Mouse (Mus musculus) spleen, postnatal 14 days (tissue): Measurements from ENCODE around the gene Fam240a.

Experiments
- DNase-seq, 2 experiments: peaks; one replicate each; pipeline ENCODE4 v3.0.0; 2021 to 2022; ENCODE audit warnings: low spot score in 2 of 2

Gene Fam240a

DNA sequence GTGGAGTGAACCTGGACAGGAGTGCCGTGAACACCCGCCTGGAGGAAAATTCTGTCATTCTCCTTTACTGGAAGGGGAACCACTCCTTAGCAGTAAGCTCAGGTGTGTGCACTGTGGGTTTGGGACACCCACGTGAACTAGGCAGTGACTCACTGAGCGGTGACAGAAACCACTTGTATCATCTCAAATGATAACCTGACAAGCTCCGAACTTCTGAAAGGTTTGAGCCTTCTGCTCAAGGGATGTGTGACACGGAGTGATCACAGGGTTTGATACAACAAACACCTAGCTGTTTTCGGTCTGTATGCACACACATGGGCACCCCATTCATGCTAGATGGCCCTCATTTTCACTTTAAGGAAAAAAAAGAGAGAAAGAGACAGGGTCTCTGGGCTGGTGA is at the start of gene Fam240a:
Gene Fam240a, minus strand, starts transcription at position 76 of the 400 bp plus-strand sequence.
- no peak for DNase-seq

DNA sequence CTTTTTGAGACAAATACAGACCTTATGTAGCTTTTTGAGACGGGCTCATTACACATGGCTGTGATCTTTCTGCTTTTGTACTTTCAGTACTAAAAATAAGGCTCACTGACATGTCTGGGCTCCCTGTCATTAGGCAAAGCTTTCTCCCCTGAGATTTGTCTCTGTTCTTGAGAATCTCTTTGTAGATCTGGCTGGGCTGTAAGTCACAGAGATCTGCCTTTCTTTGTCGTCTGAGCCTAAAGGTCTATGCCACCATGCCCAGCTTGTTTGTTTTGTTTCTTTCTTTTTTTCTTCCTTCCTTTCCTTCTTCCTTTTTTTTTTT is 49.2 kb upstream of the Fam240a start:
- no peak for DNase-seq

DNA sequence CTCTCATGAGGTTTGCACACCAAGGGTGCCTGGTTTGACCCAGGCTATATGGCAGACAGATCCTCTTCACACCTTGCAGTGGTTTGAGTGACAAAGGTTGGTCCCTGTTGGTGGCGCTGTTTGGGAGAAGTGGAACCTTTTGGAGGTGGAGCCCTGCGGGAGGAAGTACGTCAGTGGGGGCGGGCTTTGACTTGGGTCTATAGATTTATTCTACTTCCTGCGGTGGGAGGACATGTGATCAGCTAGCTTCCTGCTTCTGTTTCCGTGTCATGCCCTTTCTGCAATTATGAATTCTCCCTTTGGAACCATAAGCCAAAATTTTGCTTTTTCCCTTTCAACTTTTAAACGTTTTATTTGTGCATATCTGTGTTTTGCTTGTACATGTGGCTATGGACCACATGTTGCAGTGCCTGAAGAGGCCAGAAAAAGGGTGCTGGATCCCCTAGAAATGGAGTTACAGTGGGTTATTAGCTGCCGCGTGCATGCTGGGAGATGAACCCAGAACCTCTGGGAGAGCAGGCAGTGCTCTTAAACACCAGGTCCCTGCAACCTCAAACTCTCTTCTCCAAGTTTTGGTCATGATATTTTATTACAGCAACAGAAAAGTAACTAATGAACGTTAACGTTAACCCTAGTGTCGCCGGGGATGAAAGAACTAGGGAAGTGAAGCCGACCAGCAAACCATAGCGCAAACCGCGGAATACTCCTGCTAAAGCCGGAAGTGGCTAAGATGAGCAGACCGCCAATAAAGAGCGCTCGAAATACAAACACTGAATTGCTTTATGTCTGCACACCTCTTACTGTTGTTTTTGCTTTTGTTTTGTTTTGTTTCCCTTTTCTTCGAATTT is 48.6 kb upstream of the Fam240a start:
- no peak for DNase-seq

DNA sequence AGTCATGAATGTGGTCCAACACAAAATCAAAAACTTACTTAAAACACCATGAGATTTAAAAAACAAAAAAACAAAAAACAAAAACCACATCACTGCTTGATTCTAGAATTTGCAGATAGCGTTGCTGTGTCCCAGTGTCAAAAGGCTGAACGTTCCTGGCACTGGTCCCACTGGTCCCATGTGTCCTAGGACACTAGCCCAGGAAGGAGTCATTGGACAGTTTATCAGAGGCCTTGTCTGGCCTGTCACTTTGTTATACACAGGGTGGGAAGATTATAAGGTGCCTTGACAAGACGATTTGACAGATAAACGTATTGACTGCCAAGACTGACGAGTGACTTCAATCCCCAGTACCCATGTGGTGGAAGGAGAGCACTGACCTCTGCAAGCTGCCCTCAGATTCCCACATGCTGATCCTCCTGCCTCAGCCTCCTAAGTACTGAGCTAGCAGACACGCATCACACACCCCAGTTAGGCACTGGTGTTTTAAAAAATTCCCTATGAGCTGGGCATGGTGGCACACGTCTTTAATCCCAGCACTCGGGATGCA is 47.0 kb upstream of the Fam240a start:
- DNase-seq: no peak

DNA sequence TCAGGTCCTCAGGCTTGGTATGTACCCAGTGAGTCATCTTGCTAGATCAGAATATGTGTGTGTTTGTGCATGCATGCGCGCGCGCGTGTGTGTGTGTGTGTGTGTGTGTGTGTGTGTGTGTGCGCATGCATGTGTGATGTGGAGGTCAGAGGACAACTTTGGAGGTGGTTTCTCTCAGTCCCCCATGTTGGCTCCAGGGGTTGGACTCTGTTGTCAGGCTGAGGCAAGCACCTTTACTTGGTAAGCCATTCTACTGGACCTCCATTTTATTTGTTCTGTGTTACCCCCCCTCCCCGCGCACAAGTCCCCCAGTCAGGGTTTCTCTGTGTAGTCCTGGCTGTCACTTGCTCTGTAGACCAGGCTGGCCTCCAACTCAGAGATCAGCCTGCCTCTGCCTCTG is 44.7 kb upstream of the Fam240a start:
- no peak for DNase-seq

DNA sequence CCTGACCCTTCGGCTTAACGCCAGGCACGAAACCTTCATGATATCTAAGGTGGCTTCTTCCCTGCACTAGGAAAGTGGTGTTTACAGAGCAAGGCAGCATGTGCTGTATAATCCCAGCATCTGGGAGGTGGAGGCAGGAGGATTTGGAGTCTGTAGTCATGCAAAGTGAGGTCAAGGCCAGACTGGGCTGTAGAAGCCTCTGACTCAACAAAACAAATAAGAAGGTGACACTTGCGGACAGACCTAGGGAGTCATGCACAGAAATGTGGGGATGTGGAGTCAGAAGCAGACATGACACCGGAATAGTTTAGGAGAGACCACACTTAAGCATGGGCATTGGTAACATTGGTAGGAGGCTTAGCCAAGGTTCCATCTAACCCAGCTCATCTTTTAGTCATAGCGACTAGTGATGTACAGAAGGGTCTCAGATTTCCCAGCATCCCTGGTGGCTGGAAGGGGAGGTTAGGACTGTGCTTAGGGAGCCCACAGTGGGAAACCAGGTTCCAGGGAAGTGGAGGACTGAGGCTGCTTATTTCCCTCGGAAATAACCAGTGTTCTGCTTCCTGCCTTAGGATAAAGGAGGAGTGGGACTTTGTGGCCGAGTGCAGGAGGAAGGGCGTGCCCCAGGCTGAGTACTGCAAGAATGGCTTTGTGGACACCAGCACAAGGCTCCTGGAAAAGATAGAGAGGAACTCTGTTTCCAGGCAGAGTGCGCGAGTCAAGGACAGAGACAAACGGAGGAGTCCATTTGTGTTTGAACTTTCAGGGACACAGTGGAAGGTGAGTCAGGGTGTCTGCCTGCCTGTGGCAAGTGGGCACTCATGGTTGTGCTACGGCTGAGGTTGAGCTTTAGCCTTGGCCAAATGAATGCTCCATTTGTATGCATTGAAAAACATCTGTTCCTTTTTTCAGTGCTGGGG is 43.8 kb upstream of the Fam240a start:
- no peak for DNase-seq

DNA sequence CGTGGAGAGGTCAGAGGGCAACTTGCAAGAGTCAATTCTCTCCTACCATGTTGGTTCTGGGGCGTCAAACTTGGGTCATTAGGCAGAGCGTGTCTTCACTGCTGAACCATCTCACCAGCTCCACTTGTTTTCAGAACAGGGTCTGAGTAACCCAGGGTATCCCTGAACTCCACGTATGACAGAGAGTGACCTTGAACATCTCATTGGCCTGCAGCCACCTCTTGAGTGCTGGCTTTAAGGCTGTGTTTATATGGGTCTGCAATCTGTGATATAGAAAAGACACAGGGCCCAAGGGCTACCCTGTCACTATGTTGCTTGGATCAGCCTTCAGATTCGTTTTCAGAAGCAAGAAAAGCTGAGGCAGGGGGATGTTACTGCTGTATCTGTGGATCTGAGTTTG is 43.0 kb upstream of the Fam240a start:
- no peak for DNase-seq

DNA sequence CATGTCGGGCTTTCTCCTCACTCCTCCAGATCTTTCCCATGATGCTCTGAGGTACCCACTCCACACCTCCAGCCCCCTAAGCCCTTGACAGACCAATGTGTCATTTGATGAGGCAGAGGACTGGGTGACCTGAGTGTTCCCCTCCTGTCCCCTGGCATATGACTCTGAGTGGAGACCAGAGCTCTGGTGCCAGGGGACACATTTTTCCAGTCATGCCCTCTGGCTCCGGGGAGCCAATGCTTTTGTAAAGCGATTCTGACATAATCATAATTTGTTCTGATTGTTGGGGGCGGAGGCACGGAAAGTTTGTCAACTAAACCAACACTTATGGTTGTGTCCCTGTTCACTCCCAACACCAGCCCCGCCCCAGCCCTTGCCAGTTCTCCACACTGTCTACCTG is 39.3 kb upstream of the Fam240a start:
- DNase-seq: no peak

DNA sequence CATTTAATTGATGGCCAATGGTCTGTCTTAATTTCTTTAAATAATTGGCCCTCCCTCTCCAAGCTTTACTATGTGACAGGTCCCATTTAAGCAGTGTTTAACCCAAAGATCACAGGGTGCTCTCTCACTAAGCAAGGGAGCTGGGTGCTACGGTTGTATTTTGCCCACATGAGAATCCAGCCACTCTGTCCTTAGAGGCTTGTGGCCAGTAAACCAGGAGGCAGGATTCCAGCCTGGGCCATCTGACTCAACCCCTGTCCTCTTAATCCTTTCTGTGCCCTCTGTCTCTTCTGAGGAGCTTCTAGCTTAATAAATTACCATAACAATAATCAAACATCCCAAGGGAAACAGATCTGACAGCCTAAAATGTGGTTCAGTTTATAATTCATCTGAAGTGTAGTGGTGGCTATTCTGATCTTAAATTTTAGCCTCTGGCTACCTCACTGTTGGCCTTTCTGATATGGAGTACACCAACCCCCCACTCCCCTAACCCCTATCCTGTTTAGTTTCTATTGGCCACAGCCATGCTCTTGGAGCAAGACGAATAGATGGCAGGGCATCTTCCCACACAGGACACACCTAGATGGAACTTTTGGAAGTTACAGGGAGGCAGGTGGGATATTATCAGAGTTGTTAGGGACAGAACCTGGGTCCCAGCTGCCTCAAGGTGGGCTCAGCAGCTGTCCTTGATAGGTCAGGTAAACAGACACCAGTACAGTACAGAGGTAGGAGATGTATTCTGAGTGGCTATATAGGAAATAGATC is 38.2 kb upstream of the Fam240a start:
- DNase-seq: no peak

DNA sequence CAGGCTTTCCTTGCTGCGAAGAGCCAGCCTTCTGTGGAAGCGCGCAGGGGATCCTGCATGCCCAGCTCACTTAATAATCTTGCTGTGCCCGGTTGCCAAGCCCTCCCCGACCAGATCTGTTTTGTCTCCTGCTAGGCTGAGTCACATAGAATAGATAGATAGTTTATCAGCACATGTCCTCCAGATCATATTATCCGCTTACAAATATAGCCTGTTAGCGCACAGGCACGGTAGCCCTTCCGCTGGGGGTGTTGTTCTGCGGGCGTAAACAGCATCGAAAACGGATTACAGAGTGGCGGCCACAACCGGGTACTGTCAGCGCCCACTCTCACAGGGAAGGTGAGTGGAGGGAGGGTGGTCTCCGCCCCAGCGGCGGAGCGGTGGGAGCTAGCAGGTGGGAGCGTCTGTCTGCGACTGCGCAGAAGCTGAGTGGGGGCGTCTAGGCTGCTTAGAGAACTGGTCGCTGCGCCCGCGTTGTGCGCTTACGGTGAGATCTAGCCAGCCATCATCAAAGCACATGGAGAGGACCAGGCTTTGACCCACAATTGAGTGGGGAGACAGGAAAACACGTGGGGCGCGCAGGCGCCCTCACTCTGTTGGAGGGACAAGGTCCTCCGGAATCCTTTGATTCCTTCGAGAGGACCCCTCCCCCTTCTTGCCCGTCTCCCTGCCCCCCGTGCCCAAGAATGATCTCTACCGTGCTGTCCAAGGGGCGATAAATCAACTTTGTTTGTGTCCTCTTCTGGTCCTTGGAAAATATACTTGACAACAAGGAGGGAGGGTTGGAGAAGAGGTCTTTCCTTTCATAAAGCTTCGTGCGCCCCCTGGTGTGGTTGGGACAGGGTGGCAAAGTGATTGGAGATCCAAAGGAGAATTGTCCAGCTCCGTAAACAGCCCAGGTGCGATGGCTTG is 37.1 kb upstream of the Fam240a start:
- peak in 1 of 2 experiments; percentile 15 for DNase-seq

DNA sequence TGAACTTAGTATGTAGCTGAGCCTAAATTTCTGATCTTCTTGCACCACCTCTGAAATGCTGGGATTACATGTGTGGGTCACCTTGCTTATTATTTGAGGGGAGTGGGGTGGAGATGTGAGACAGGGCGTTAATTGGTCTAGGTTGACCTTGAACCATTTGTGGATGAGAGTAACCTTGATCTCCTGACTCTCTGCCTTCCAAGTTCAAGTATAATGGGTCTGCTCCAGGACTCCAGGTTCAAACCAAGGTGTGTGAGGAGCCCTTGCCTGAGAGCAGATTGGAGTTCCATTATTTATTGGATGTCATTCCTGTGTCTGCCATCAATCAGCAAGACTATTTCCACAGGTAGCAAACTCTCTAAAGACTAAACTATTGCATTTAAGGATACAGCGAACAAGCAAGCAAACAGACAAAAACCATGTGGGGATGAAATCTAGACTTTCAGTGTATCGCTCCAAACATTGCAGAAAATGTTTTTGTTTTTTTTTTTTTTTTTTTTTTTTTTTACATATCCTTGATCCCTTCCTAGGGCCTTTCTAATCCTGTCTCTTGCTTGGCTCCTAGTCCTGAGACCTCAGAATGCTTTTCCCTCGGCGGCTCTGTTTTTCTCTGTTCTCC is 36.4 kb upstream of the Fam240a start:
- DNase-seq: no peak

DNA sequence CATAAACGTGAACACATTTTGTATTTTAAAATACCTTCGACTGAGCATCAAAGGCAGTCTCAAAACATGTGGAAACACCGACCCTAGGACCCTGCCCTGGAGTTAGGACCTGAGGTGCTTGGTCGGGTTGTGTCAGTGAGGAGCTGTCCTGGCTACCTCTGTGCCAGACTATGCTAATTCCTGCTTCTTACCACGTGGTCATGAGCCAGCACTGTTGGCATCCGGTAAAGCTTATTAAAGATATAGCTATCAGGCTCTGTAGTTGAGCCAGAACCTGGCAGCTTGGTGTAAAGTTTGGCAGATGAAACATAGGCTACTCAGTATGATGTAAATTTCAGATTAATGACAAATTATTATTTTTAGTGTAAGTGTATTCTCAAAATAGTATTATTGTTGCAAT is 35.7 kb upstream of the Fam240a start:
- DNase-seq: no peak

DNA sequence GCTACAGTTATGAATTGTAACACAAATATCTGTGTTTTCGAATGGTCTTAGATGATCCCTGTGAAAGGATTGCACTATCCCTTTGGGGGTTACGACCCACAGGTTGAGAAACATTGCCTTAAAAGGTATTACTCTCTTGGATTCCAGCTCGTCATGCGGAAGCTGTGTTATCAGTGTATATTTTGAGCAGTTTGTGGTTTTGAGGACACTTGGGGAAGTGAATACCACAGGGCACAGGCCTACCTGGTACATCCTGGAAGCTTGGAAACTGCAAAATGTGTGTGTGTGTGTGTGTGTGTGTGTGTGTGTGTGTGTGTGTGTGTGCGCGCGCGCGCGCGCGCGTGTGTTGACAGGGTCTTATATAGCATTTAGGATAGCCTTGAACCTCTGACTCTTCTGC is 35.2 kb upstream of the Fam240a start:
- no peak for DNase-seq

DNA sequence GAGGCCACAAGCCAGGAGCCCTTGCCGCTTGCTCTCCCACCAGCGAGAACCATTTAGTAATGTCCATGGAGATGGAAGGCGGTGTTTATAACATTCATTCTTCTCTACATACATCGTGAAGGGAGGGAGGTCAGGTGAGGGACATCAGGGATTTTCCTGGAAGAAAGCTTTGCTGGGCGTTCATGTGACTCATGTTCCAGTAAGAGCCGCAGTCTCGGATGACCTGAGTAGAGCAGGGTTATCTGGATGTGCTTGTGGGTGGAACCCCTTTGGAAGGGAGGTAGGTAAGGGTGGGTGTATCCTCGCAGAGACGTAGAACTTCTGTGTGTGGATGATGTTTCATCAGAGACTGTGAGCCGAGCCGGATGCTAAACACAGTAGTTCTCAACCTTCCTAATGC is 34.7 kb upstream of the Fam240a start, which contains the start of gene Lrrc2:
Gene Lrrc2, plus strand, starts transcription at position 149 of the 400 bp plus-strand sequence.
- no peak for DNase-seq

DNA sequence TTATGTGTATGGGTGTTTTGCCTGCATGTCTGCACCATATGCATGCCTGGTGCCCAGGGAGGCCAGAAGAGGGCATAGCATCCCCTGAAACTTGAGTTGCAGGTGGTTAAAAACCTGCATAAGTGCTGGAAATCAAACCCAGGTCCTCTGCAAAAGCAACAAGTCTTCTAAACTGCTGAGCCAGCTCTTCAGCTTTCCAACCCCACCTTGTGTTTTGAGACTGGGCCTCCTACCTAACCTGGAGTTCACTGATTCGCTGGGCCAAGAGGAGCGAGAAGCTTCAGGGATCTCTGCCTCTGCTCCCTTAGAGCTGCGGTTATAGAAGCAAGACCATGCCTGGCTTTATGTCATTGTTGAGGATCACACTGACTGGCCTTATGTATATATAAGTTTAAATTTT is 33.4 kb upstream of the Fam240a start:
- no peak for DNase-seq

DNA sequence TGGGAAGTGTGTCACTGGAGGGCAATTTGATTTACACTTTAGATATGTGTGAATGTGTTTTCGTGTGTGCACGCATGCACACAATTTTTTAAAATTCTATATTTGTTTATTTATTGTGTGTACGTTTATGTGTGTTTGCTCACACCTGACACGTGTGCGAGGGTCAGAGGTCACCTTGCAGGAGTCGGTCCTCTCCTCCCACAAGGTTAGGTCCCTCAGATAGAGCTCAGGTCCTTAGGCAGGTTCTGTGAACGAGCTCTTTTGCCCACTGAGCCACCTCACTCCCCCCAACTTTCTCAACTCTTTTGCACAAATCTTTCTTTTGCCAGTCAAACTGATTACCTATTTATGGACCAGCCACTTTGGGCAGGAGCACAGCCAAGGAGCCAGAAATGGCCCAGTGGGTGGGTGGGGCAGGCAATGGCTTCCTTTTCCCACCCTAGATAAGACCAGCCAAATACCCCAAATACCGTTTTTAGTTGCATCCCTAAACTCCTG is 32.2 kb upstream of the Fam240a start:
- no peak for DNase-seq

DNA sequence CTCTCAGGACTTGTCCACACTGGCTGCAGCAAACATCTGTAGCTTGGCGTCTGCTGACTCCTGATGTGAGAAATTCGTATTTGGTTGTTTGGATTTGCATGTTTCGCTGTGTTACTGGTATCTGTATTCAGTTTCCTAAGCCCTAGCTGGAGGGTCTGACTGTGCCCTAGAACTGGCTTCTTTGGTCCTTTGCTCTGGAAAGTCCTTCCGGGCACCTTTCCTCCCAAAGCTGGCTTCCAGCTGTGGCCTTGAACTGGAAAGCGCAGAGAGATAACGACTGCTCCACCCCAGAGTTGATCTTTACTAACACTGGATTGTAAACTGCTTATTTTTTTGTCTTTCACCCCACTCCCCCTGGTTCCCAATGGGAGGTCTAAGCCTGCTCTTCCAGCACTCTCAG is 31.2 kb upstream of the Fam240a start:
- no peak for DNase-seq

DNA sequence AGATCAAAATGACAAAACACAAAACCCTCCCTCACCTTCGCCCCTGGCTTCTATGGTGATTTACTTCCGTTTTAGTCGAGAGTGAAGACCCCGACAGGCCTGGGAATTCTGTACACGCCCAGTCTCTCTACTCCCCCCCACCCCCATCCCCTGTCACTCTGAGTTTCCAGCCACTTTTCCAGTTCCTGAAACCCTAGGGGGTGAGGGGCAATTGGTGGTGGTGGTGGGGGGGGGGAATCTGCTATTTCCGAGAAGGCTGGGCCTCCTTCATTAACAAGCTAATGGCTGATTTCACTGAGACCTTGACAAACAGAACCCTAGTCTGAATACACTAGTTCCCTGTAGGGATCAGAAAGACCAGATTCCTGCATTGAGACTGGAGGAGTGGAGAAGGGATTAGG is 30.6 kb upstream of the Fam240a start:
- no peak for DNase-seq

DNA sequence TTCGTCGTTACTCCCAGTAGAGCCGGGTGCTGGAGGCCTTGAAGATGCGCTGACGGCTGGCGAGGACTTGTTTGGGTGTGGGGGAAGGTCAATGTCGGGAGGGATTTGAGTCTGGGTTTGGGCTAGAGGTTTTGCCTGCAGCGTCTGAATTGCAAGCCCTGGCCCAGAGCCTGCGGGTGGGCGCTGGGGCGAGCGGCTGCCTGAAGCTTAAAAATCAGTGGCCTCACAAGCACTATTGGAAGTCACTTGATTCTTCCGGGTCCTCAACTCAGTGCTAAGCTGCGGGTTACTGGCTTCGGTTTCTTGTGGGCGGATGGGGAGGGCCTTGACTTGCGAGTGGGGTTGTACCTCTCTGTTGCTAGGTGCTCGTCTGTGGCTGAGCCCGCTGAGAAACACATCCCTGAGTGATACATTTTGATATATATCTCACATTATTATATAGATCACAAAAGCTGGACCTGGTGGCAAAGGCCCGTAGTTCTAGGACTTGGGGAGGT is 29.9 kb upstream of the Fam240a start:
- no peak for DNase-seq

DNA sequence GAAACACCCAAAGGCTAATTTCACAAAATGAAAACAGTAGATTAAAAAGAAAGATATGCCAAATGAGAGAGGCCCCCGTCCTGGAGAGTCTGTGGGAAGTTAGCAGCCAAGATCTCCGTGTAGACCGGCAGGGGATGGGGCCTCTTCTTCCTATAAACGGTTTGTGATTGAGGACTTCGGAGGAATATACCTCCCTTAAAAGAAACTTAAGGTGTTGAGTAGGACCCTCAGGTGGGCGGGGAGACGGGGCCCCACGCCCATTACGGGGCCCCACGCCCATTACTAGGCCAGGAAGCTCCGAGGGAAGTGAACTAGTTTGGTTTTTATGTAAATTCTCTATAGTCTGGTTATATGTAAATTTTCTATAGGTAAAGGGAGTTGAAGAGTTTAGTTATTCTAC is 29.3 kb upstream of the Fam240a start, which contains the start of gene Tdgf1:
Gene Tdgf1, minus strand, starts transcription at position 233 of the 400 bp plus-strand sequence.
- no peak for DNase-seq
